Mouse (Mus musculus): ENCODE data around the gene A530016L24Rik. TPM values are rescaled to one million over a fixed set of nuclear protein-coding genes. Genes with fewer than 3 reads are reported as not detected.

Gene A530016L24Rik
- polyA plus RNA-seq, 1 experiment: 14.5 TPM

- no peaks in the 10 kb centered on the region for H3K36me3 ChIP-seq (ENCODE audit: control insufficient read depth, insufficient read depth, low read length)
- H3K27ac ChIP-seq (ENCODE audit: control insufficient read depth, insufficient read depth, low read length): no peak overlapping the region
- 96% methylated on average over 1 of the region's 1 CpGs for WGBS
- no peak for DNase-seq
- H3K27me3 ChIP-seq (ENCODE audit: control insufficient read depth, insufficient read depth, low read length): no peaks in the 10 kb centered on the region
- H3K4me3 ChIP-seq (ENCODE audit: control insufficient read depth, insufficient read depth, low read length): no peak overlapping the region
- no peak for TF ChIP-seq POLR2A (IDR thresholded peaks at IDR 0.05; ENCODE audit: control insufficient read depth, extremely low read depth, insufficient read depth, low read length, poor library complexity)
- no peak for TF ChIP-seq CTCF (IDR thresholded peaks at IDR 0.05; ENCODE audit: borderline replicate concordance, control insufficient read depth, extremely low read depth, insufficient read depth, low read length, poor library complexity)
- no peaks in the 10 kb centered on the region for H3K4me1 ChIP-seq (replicated peaks; ENCODE audit: control insufficient read depth, insufficient read depth, low read length)
Observed at GRCm38 (mm10) chr12:112549287-112549686, 60.0 kb downstream of the A530016L24Rik start.

Other genes starting within 250 kb of the A530016L24Rik start
- 0.04 and 0.05 TPM in 2 replicates for gene Tmem179, start 27.3 kb downstream of the A530016L24Rik start, polyA plus RNA-seq (2012; rRNA removed)
- gene Inf2, start 99.3 kb downstream of the A530016L24Rik start, polyA plus RNA-seq (2012; rRNA removed): 26.3 and 26.8 TPM in 2 replicates
- gene Adssl1, start 130.6 kb downstream of the A530016L24Rik start, polyA plus RNA-seq (2012; rRNA removed): 10.9 and 14.2 TPM in 2 replicates
- gene Siva1, start 155.2 kb downstream of the A530016L24Rik start, polyA plus RNA-seq (2012; rRNA removed): 131 and 134 TPM in 2 replicates
- gene Akt1, start 185.4 kb downstream of the A530016L24Rik start, polyA plus RNA-seq (2012; rRNA removed): 220 and 229 TPM in 2 replicates
- 15.9 and 17.8 TPM in 2 replicates for gene Zbtb42, start 189.4 kb downstream of the A530016L24Rik start, polyA plus RNA-seq (2012; rRNA removed)
- gene Cep170b, start 231.0 kb downstream of the A530016L24Rik start, polyA plus RNA-seq (2012; rRNA removed): 21.1 and 22.8 TPM in 2 replicates

Measured in thymus, adult 2 months (tissue).